Mouse (Mus musculus) liver, adult (tissue): Measurements from ENCODE around the gene Gdap1l1.

Source experiments
- GATA4 ChIP-seq: IDR thresholded peaks from 2 replicates; pipeline ENCODE4 v1.6.1; 2014; ENCODE audit warnings: mild to moderate bottlenecking, low read length; ENCODE audit not compliant: insufficient replicate concordance

Gdap1l1 gene

GRCm38 (mm10) chr2:163417830-163418229 lies 20.4 kb upstream of the Gdap1l1 start:
- no peak for TF ChIP-seq GATA4

GRCm38 (mm10) chr2:163418841-163419345 lies 19.4 kb upstream of the Gdap1l1 start:
- no peak for TF ChIP-seq GATA4

GRCm38 (mm10) chr2:163419346-163420045 lies 18.8 kb upstream of the Gdap1l1 start:
- TF ChIP-seq GATA4 = peak; percentile 22; the same call in 1 of the 2 replicates

GRCm38 (mm10) chr2:163420366-163420886 lies 17.9 kb upstream of the Gdap1l1 start:
- TF ChIP-seq GATA4 = no peak

GRCm38 (mm10) chr2:163422895-163423660 lies 15.2 kb upstream of the Gdap1l1 start:
- no peak for TF ChIP-seq GATA4

- TF ChIP-seq GATA4 = no peak
Observed at GRCm38 (mm10) chr2:163424597-163424996, 13.7 kb upstream of the Gdap1l1 start, which contains the start of gene Oser1. Oser1 (minus strand) TSS chr2:163424697.

- TF ChIP-seq GATA4 = no peak
Observed at GRCm38 (mm10) chr2:163428346-163429011, 9.8 kb upstream of the Gdap1l1 start.

GRCm38 (mm10) chr2:163431289-163431688 lies 7.0 kb upstream of the Gdap1l1 start:
- no peak for TF ChIP-seq GATA4

- no peak for TF ChIP-seq GATA4
Observed at GRCm38 (mm10) chr2:163433971-163434370, 4.3 kb upstream of the Gdap1l1 start.

- TF ChIP-seq GATA4 = no peak
Observed at GRCm38 (mm10) chr2:163437800-163438199, 476 bp upstream of the Gdap1l1 start.

GRCm38 (mm10) chr2:163438619-163439451 lies 559 bp downstream of the Gdap1l1 start:
- no peak for TF ChIP-seq GATA4

GRCm38 (mm10) chr2:163439488-163439887 lies 1.2 kb downstream of the Gdap1l1 start:
- no peak for TF ChIP-seq GATA4

- TF ChIP-seq GATA4 = no peak
Observed at GRCm38 (mm10) chr2:163443543-163443942, 5.3 kb downstream of the Gdap1l1 start.

- TF ChIP-seq GATA4 = no peak
Observed at GRCm38 (mm10) chr2:163444017-163444416, 5.7 kb downstream of the Gdap1l1 start.
